Mouse (Mus musculus) hindbrain, embryonic 13.5 days (tissue): ENCODE measurements around the gene Rora. TPM values are rescaled to one million over a fixed set of nuclear protein-coding genes. Genes with fewer than 3 reads are reported as not detected.
"Not testable (repeated sequence)": the region's sequence is repeated elsewhere in the genome, so short reads cannot be mapped to it uniquely, and the experiment has no call there.

Experiments used
- ATAC-seq: fragments of 200-750 bp; cut with Nextera tagmentation; 2 replicates; pipeline ENCODE4 v1.8.0; 2017; ENCODE audit warnings: moderate TSS enrichment; ENCODE audit not compliant: low FRiP score
- H3K27ac ChIP-seq: fragments of 300-500 bp; sonication (generic); 2 replicates; pipeline ENCODE4 v1.5.1; 2015; ENCODE audit warnings: inconsistent platforms, mild to moderate bottlenecking, moderate library complexity
- H3K27me3 ChIP-seq: fragments of 300-500 bp; sonication (generic); 2 replicates; pipeline ENCODE4 v1.6.1; 2015; ENCODE audit warnings: mild to moderate bottlenecking, inconsistent platforms
- H3K36me3 ChIP-seq: fragments of 300-500 bp; sonication (generic); 2 replicates; pipeline ENCODE4 v1.6.1; 2015; ENCODE audit warnings: mild to moderate bottlenecking, inconsistent platforms
- H3K4me1 ChIP-seq: fragments of 300-500 bp; sonication (generic); replicated peaks from 2 replicates; pipeline ENCODE4 v1.6.1; 2015; ENCODE audit warnings: inconsistent platforms
- H3K4me2 ChIP-seq: fragments of 300-500 bp; sonication (generic); 2 replicates; pipeline ENCODE4 v1.6.1; 2015; ENCODE audit warnings: inconsistent platforms, mild to moderate bottlenecking, moderate library complexity
- H3K4me3 ChIP-seq: fragments of 300-500 bp; sonication (generic); 2 replicates; pipeline ENCODE4 v1.5.1; 2015; ENCODE audit warnings: mild to moderate bottlenecking, inconsistent platforms
- H3K9ac ChIP-seq: fragments of 300-500 bp; sonication (generic); 2 replicates; pipeline ENCODE4 v1.6.1; 2015; ENCODE audit warnings: mild to moderate bottlenecking, inconsistent platforms
- H3K9me3 ChIP-seq: fragments of 300-500 bp; sonication (generic); 2 replicates; pipeline ENCODE4 v1.6.1; 2016; ENCODE audit warnings: inconsistent platforms
- WGBS: fragments of 180-500 bp; shearing (Covaris S2); methylation state at CpG from one replicate; pipeline ENCODE4 v1.1.7; 2015; 5-methylcytosine and 5-hydroxymethylcytosine counted together
- polyA plus RNA-seq: library from polyadenylated mRNA; unstranded; fragments of >200 nt; fragmentation: Nextera tagmentation; extraction: Ambion mirVana; gene quantifications from 2 replicates; pipeline ENCODE4 v1.2.1, GENCODE M21; 2015

Gene Rora
- polyA plus RNA-seq, 1 experiment from 2014 or later = 25.0 TPM

GRCm38 (mm10) chr9:69092119-69093013, 438.8 kb downstream of the Rora start:
- H3K4me1 ChIP-seq = peaks cover 13% of the 10 kb centered on the region
- ATAC-seq = no peak
- no peaks in the 10 kb centered on the region for H3K9me3 ChIP-seq
- WGBS = 67% methylated on average over 15 of the region's 15 CpGs
- 0 out of 2 replicates have a peak, but pooled peaks cover 12% of the 10 kb centered on the region for H3K27me3 ChIP-seq
- H3K4me2 ChIP-seq = no peak overlapping the region
- no peaks in the 10 kb centered on the region for H3K36me3 ChIP-seq
- H3K4me3 ChIP-seq = no peak overlapping the region
- H3K27ac ChIP-seq = 0 out of 2 replicates have a peak overlapping the region, but pooled peaks have one; percentile 18
- H3K9ac ChIP-seq = no peak overlapping the region

- not testable (repeated sequence) for H3K27me3 ChIP-seq, H3K4me2 ChIP-seq, H3K27ac ChIP-seq, H3K36me3 ChIP-seq, H3K9me3 ChIP-seq, H3K9ac ChIP-seq, H3K4me3 ChIP-seq, ATAC-seq
- H3K4me1 ChIP-seq = 0 out of 2 replicates have a peak, but pooled peaks cover 14% of the 10 kb centered on the region
- WGBS = 91% methylated on average over 5 of the region's 5 CpGs
Observed at GRCm38 (mm10) chr9:69100153-69100756, 446.7 kb downstream of the Rora start.

GRCm38 (mm10) chr9:69104321-69104720, 450.7 kb downstream of the Rora start:
- no peaks in the 10 kb centered on the region for H3K9me3 ChIP-seq
- no peak overlapping the region for H3K27ac ChIP-seq
- H3K4me2 ChIP-seq = no peak overlapping the region
- H3K4me1 ChIP-seq = 0 out of 2 replicates have a peak, but pooled peaks cover 12% of the 10 kb centered on the region
- no peak for ATAC-seq
- no peak overlapping the region for H3K4me3 ChIP-seq
- H3K9ac ChIP-seq = no peak overlapping the region
- H3K27me3 ChIP-seq = 0 out of 2 replicates have a peak, but pooled peaks cover 2% of the 10 kb centered on the region
- 67% methylated on average over 5 of the region's 5 CpGs for whole genome bisulfite sequencing
- no peaks in the 10 kb centered on the region for H3K36me3 ChIP-seq

- 96% methylated on average over 2 of the region's 2 CpGs for WGBS
- Histone ChIP-seq H3K4me1 (peaks cover 8% of the 10 kb centered on the region), H3K9me3 (no peaks in the 10 kb centered on the region), H3K4me3 (no peak overlapping the region), H3K27ac (no peak overlapping the region), H3K36me3 (no peaks in the 10 kb centered on the region), H3K4me2 (no peak overlapping the region), H3K27me3 (0 out of 2 replicates have a peak, but pooled peaks cover 7% of the 10 kb centered on the region), H3K9ac (no peak overlapping the region)
- ATAC-seq = no peak
Observed at GRCm38 (mm10) chr9:69109618-69110300, 456.2 kb downstream of the Rora start.

GRCm38 (mm10) chr9:69110301-69110674, 456.7 kb downstream of the Rora start:
- Histone ChIP-seq H3K4me1 (peaks cover 10% of the 10 kb centered on the region), H3K9me3 (no peaks in the 10 kb centered on the region), H3K27me3 (0 out of 2 replicates have a peak, but pooled peaks cover 7% of the 10 kb centered on the region), H3K4me2 (no peak overlapping the region), H3K27ac (no peak overlapping the region), H3K36me3 (no peaks in the 10 kb centered on the region), H3K4me3 (no peak overlapping the region), H3K9ac (no peak overlapping the region)
- WGBS = 83% methylated on average over 5 of the region's 5 CpGs
- ATAC-seq = no peak

GRCm38 (mm10) chr9:69110706-69111105, 457.1 kb downstream of the Rora start:
- Histone ChIP-seq H3K4me2 (no peak overlapping the region), H3K4me3 (no peak overlapping the region), H3K27me3 (0 out of 2 replicates have a peak, but pooled peaks cover 7% of the 10 kb centered on the region), H3K9ac (no peak overlapping the region), H3K4me1 (peaks cover 10% of the 10 kb centered on the region), H3K27ac (no peak overlapping the region), H3K9me3 (no peaks in the 10 kb centered on the region), H3K36me3 (no peaks in the 10 kb centered on the region)
- no peak for ATAC-seq
- 79% methylated on average over 6 of the region's 6 CpGs for WGBS

- Histone ChIP-seq H3K36me3 (no peaks in the 10 kb centered on the region), H3K27me3 (0 out of 2 replicates have a peak, but pooled peaks cover 7% of the 10 kb centered on the region), H3K9me3 (no peaks in the 10 kb centered on the region), H3K4me2 (no peak overlapping the region), H3K27ac (no peak overlapping the region), H3K4me3 (no peak overlapping the region), H3K4me1 (peaks cover 10% of the 10 kb centered on the region), H3K9ac (no peak overlapping the region)
- ATAC-seq = no peak
- WGBS = 91% methylated on average over 6 of the region's 6 CpGs
Observed at GRCm38 (mm10) chr9:69111539-69111938, 458.0 kb downstream of the Rora start.

GRCm38 (mm10) chr9:69114429-69114984, 460.9 kb downstream of the Rora start:
- Histone ChIP-seq H3K4me1 (peaks cover 8% of the 10 kb centered on the region), H3K36me3 (no peaks in the 10 kb centered on the region), H3K27ac (no peak overlapping the region), H3K27me3 (0 out of 2 replicates have a peak, but pooled peaks cover 3% of the 10 kb centered on the region), H3K4me3 (no peak overlapping the region), H3K4me2 (no peak overlapping the region), H3K9ac (no peak overlapping the region), H3K9me3 (no peaks in the 10 kb centered on the region)
- ATAC-seq = no peak
- WGBS = 24% methylated on average over 9 of the region's 9 CpGs

GRCm38 (mm10) chr9:69116740-69117139, 463.2 kb downstream of the Rora start:
- WGBS = 73% methylated on average over 2 of the region's 2 CpGs
- no peak overlapping the region for H3K9ac ChIP-seq

GRCm38 (mm10) chr9:69121117-69121740, 467.6 kb downstream of the Rora start:
- peaks cover 19% of the 10 kb centered on the region for H3K4me1 ChIP-seq
- 35% methylated on average over 12 of the region's 12 CpGs for WGBS
- H3K9ac ChIP-seq = no peak overlapping the region
- no peaks in the 10 kb centered on the region for H3K9me3 ChIP-seq
- H3K4me2 ChIP-seq = no peak overlapping the region
- no peak overlapping the region for H3K4me3 ChIP-seq
- ATAC-seq = no peak
- H3K27ac ChIP-seq = no peak overlapping the region
- H3K27me3 ChIP-seq = peaks cover 11% of the 10 kb centered on the region; the same call in 1 of the 2 replicates
- H3K36me3 ChIP-seq = no peaks in the 10 kb centered on the region

More at GRCm38 (mm10) chr9:69116740-69117139, 463.2 kb downstream of the Rora start:
- no peak for ATAC-seq
- H3K4me2 ChIP-seq = no peak overlapping the region
- H3K4me3 ChIP-seq = no peak overlapping the region
- no peaks in the 10 kb centered on the region for H3K36me3 ChIP-seq
- no peaks in the 10 kb centered on the region for H3K9me3 ChIP-seq
- no peak overlapping the region for H3K27ac ChIP-seq
- 0 out of 2 replicates have a peak, but pooled peaks cover 3% of the 10 kb centered on the region for H3K27me3 ChIP-seq
- H3K4me1 ChIP-seq = peaks cover 16% of the 10 kb centered on the region

GRCm38 (mm10) chr9:69125011-69125786, 471.6 kb downstream of the Rora start:
- WGBS = 13% methylated on average over 22 of the region's 22 CpGs
- Histone ChIP-seq H3K4me1 (peaks cover 24% of the 10 kb centered on the region), H3K9me3 (no peaks in the 10 kb centered on the region), H3K4me2 (peak overlapping the region; percentile 50), H3K27ac (no peak overlapping the region), H3K27me3 (peaks cover 11% of the 10 kb centered on the region; the same call in 1 of the 2 replicates), H3K4me3 (peak overlapping the region; percentile 11; the same call in 1 of the 2 replicates), H3K36me3 (no peaks in the 10 kb centered on the region), H3K9ac (0 out of 2 replicates have a peak overlapping the region, but pooled peaks have one; percentile 19)
- ATAC-seq = no peak
